Mouse (Mus musculus) MEL (cell line): ENCODE results near the gene Clcn3. TPM values are rescaled to one million over a fixed set of nuclear protein-coding genes. Genes with fewer than 3 reads are reported as not detected.

ENCODE experiments used
- DNase-seq: peaks from one replicate; pipeline ENCODE4 v3.0.0; 2011; ENCODE audit warnings: low read depth, low spot score
- H3K27ac ChIP-seq: 2 replicates; pipeline ENCODE4 v1.5.1; 2012; ENCODE audit warnings: low read depth, mild to moderate bottlenecking, control low read depth, low read length, moderate library complexity; ENCODE audit not compliant: control insufficient read depth
- H3K27me3 ChIP-seq, 2 experiments: fragments of 150-350 bp in 1 of 2; sonication (generic) in 1 of 2; 2 replicates each; pipeline ENCODE4 v1.6.1; 2012; ENCODE audit warnings: low read length in 2 of 2, mild to moderate bottlenecking in 2 of 2, improper control_type of control experiment in 1 of 2, moderate library complexity in 1 of 2; ENCODE audit not compliant: insufficient read depth in 2 of 2, control insufficient read depth in 1 of 2
- H3K36me3 ChIP-seq, 2 experiments: 2 replicates each; pipeline ENCODE4 v1.6.1; 2012 to 2014; ENCODE audit warnings: low read length in 2 of 2, improper control_type of control experiment in 1 of 2, inconsistent platforms in 1 of 2, mild to moderate bottlenecking in 1 of 2; ENCODE audit not compliant: insufficient read depth in 2 of 2, control insufficient read depth in 1 of 2
- H3K4me1 ChIP-seq, 2 experiments: fragments of 150-350 bp in 1 of 2; sonication (generic) in 1 of 2; 2 replicates each; pipeline ENCODE4 v1.6.1; 2012; ENCODE audit warnings: low read length in 2 of 2, improper control_type of control experiment in 1 of 2, mild to moderate bottlenecking in 1 of 2; ENCODE audit not compliant: insufficient read depth in 2 of 2, control insufficient read depth in 1 of 2
- H3K4me3 ChIP-seq, 2 experiments: fragments of 150-350 bp in 1 of 2; sonication (generic) in 1 of 2; 2 replicates each; pipeline ENCODE4 v1.5.1; 2012; ENCODE audit warnings: low read depth in 2 of 2, low read length in 2 of 2, mild to moderate bottlenecking in 2 of 2, moderate library complexity in 2 of 2, control low read depth in 1 of 2, improper control_type of control experiment in 1 of 2; ENCODE audit not compliant: control insufficient read depth in 1 of 2, insufficient read depth in 1 of 2
- H3K79me2 ChIP-seq: 2 replicates; pipeline ENCODE4 v1.6.1; 2012; ENCODE audit warnings: mild to moderate bottlenecking, low read length, moderate library complexity; ENCODE audit not compliant: control insufficient read depth, poor library complexity, insufficient read depth
- H3K9ac ChIP-seq: 2 replicates; pipeline ENCODE4 v1.6.1; 2012; ENCODE audit warnings: low read depth, mild to moderate bottlenecking, control low read depth, low read length, moderate library complexity; ENCODE audit not compliant: control insufficient read depth, poor library complexity, severe bottlenecking
- H3K9me3 ChIP-seq: fragments of 150-350 bp; sonication (generic); replicated peaks from 2 replicates; pipeline ENCODE4 v1.6.1; 2012; ENCODE audit warnings: mild to moderate bottlenecking, low read length, improper control_type of control experiment, moderate library complexity; ENCODE audit not compliant: insufficient read depth
- CHD2 ChIP-seq: IDR thresholded peaks from 2 replicates; pipeline ENCODE4 v1.6.1; 2011; ENCODE audit warnings: low read length, improper control_type of control experiment
- CTCF ChIP-seq, 3 experiments: IDR thresholded peaks in 2 of 3; conservative IDR thresholded peaks in 1 of 3; 2 replicates each; pipeline ENCODE4 v1.5.1; 2011 to 2012; ENCODE audit warnings: low read length in 3 of 3, low read depth in 2 of 3, mild to moderate bottlenecking in 2 of 3, improper control_type of control experiment in 1 of 3, inconsistent platforms in 1 of 3, mixed read lengths in 1 of 3, moderate library complexity in 1 of 3; ENCODE audit not compliant: control insufficient read depth in 1 of 3, insufficient read depth in 1 of 3, poor library complexity in 1 of 3, severe bottlenecking in 1 of 3
- E2F4 ChIP-seq: IDR thresholded peaks from 2 replicates; pipeline ENCODE4 v1.6.1; 2011; ENCODE audit warnings: low read depth, low read length, improper control_type of control experiment, borderline replicate concordance
- ELF1 ChIP-seq: IDR thresholded peaks from 2 replicates; pipeline ENCODE4 v1.6.1; 2014; ENCODE audit warnings: low read depth, mild to moderate bottlenecking, inconsistent platforms, low read length, improper control_type of control experiment, moderate library complexity
- EP300 ChIP-seq, 2 experiments: IDR thresholded peaks; 2 replicates each; pipeline ENCODE4 v1.6.1; 2011; ENCODE audit warnings: improper control_type of control experiment in 2 of 2, low read length in 2 of 2, low read depth in 1 of 2, mild to moderate bottlenecking in 1 of 2
- ETS1 ChIP-seq: IDR thresholded peaks from 2 replicates; pipeline ENCODE4 v1.6.1; 2012; ENCODE audit warnings: low read depth, mild to moderate bottlenecking, inconsistent platforms, low read length, improper control_type of control experiment, moderate library complexity
- HCFC1 ChIP-seq: IDR thresholded peaks from 2 replicates; pipeline ENCODE4 v1.6.1; 2012; ENCODE audit warnings: low read depth, mild to moderate bottlenecking, inconsistent platforms, low read length, improper control_type of control experiment, moderate library complexity
- KAT2A ChIP-seq: conservative IDR thresholded peaks from 2 replicates; pipeline ENCODE4 v1.6.1; 2012; ENCODE audit warnings: low read depth, low read length, improper control_type of control experiment, inconsistent platforms
- MAFK ChIP-seq: IDR thresholded peaks from 2 replicates; pipeline ENCODE4 v1.6.1; 2011; ENCODE audit warnings: low read depth, mild to moderate bottlenecking, low read length, improper control_type of control experiment, borderline replicate concordance
- MAZ ChIP-seq: IDR thresholded peaks from 2 replicates; pipeline ENCODE4 v1.6.1; 2012; ENCODE audit warnings: low read depth, mild to moderate bottlenecking, inconsistent platforms, low read length, improper control_type of control experiment
- MXI1 ChIP-seq: IDR thresholded peaks from 2 replicates; pipeline ENCODE4 v1.6.1; 2011; ENCODE audit warnings: mild to moderate bottlenecking, low read depth, low read length, improper control_type of control experiment
- MYB ChIP-seq: IDR thresholded peaks from 2 replicates; pipeline ENCODE4 v1.6.1; 2011; ENCODE audit warnings: mild to moderate bottlenecking, low read depth, low read length, improper control_type of control experiment
- MYC ChIP-seq: IDR thresholded peaks from 2 replicates; pipeline ENCODE4 v1.6.1; 2011; ENCODE audit warnings: low read depth, mild to moderate bottlenecking, low read length, improper control_type of control experiment, moderate library complexity
- NELFE ChIP-seq: IDR thresholded peaks from 2 replicates; pipeline ENCODE4 v1.6.1; 2011; ENCODE audit warnings: low read depth, low read length, improper control_type of control experiment
- NRF1 ChIP-seq: IDR thresholded peaks from 2 replicates; pipeline ENCODE4 v1.6.1; 2014; ENCODE audit warnings: low read depth, mild to moderate bottlenecking, inconsistent platforms, low read length, improper control_type of control experiment, moderate library complexity; ENCODE audit not compliant: poor library complexity, insufficient read depth, severe bottlenecking
- POLR2A ChIP-seq, 2 experiments: IDR thresholded peaks; 2 replicates each; pipeline ENCODE4 v1.6.1; 2011 to 2012; ENCODE audit warnings: low read length in 2 of 2, mild to moderate bottlenecking in 2 of 2, control low read depth in 1 of 2, improper control_type of control experiment in 1 of 2, low read depth in 1 of 2, moderate library complexity in 1 of 2; ENCODE audit not compliant: control insufficient read depth in 1 of 2, insufficient read depth in 1 of 2, poor library complexity in 1 of 2
- POLR2AphosphoS2 ChIP-seq: IDR thresholded peaks from 2 replicates; pipeline ENCODE4 v1.6.1; 2011; ENCODE audit warnings: low read length, improper control_type of control experiment
- POLR2AphosphoS5 ChIP-seq: IDR thresholded peaks from 2 replicates; pipeline ENCODE4 v1.6.1; 2012; ENCODE audit warnings: low read depth, borderline replicate concordance, mild to moderate bottlenecking, inconsistent platforms, low read length, moderate library complexity, mixed read lengths
- RCOR1 ChIP-seq: IDR thresholded peaks from 2 replicates; pipeline ENCODE4 v1.6.1; 2012; ENCODE audit warnings: low read depth, mild to moderate bottlenecking, inconsistent platforms, low read length, improper control_type of control experiment
- SIN3A ChIP-seq: IDR thresholded peaks from 2 replicates; pipeline ENCODE4 v1.6.1; 2012; ENCODE audit warnings: low read length, improper control_type of control experiment, inconsistent platforms
- TAL1 ChIP-seq: IDR thresholded peaks from 2 replicates; pipeline ENCODE4 v1.6.1; 2012; ENCODE audit warnings: mild to moderate bottlenecking, inconsistent platforms, low read length, moderate library complexity, mixed read lengths
- TBP ChIP-seq: IDR thresholded peaks from 2 replicates; pipeline ENCODE4 v1.8.0; 2011; ENCODE audit warnings: low read depth, low read length, improper control_type of control experiment
- TCF12 ChIP-seq: IDR thresholded peaks from 2 replicates; pipeline ENCODE4 v1.6.1; 2014; ENCODE audit warnings: low read depth, mild to moderate bottlenecking, inconsistent platforms, low read length, improper control_type of control experiment, moderate library complexity
- UBTF ChIP-seq: IDR thresholded peaks from 2 replicates; pipeline ENCODE4 v1.6.1; 2012; ENCODE audit warnings: low read depth, mild to moderate bottlenecking, inconsistent platforms, low read length, improper control_type of control experiment, moderate library complexity, borderline replicate concordance; ENCODE audit not compliant: insufficient read depth
- USF1 ChIP-seq: IDR thresholded peaks from 2 replicates; pipeline ENCODE4 v1.6.1; 2014; ENCODE audit warnings: low read depth, mild to moderate bottlenecking, inconsistent platforms, low read length, improper control_type of control experiment, moderate library complexity
- ZC3H11A ChIP-seq: IDR thresholded peaks from 2 replicates; pipeline ENCODE4 v1.6.1; 2012; ENCODE audit warnings: low read depth, mild to moderate bottlenecking, inconsistent platforms, low read length, improper control_type of control experiment
- ZKSCAN1 ChIP-seq: IDR thresholded peaks from 2 replicates; pipeline ENCODE4 v1.6.1; 2012; ENCODE audit warnings: low read depth, mild to moderate bottlenecking, inconsistent platforms, low read length, improper control_type of control experiment, moderate library complexity
- ZMIZ1 ChIP-seq: IDR thresholded peaks from 2 replicates; pipeline ENCODE4 v1.6.1; 2012; ENCODE audit warnings: low read depth, mild to moderate bottlenecking, inconsistent platforms, low read length, improper control_type of control experiment, moderate library complexity
- ZNF384 ChIP-seq: IDR thresholded peaks from 2 replicates; pipeline ENCODE4 v1.6.1; 2012; ENCODE audit warnings: low read depth, mild to moderate bottlenecking, inconsistent platforms, low read length, improper control_type of control experiment
- polyA plus RNA-seq, 2 experiments: library from polyadenylated mRNA; stranded (reverse) in 1 of 2; unstranded in 1 of 2; fragments of >175 nt in 1 of 2; fragments of >200 nt in 1 of 2; gene quantifications; 2 replicates each; pipeline versions ENCODE4 v1.2.1 to v1.2.4; 2012; ENCODE audit warnings: low replicate concordance in 2 of 2, low read depth in 1 of 2; ENCODE audit not compliant: insufficient read length in 2 of 2, insufficient read depth in 1 of 2, missing spikeins in 1 of 2
- total RNA-seq: library from RNA; depleted of rRNA; stranded (reverse); fragments of 300-350 nt; gene quantifications from 2 replicates; pipeline ENCODE4 v1.2.3, GENCODE M21; 2012

Clcn3 gene
- total and polyA plus RNA-seq, 3 experiments: 28.8 to 65.6 (median 33.0) TPM

- TF ChIP-seq ETS1: peak; percentile 95
- TF ChIP-seq POLR2AphosphoS2: no peak
- TF ChIP-seq ELF1: peak; percentile 89
- TF ChIP-seq E2F4: no peak
- peak; percentile 93 for TF ChIP-seq TCF12
- 0 out of 2 replicates have a peak, but pooled peaks have one; percentile 35 for TF ChIP-seq MYB
- no peak for TF ChIP-seq ZKSCAN1
- TF ChIP-seq KAT2A: no peak
- TF ChIP-seq CTCF (IDR thresholded peaks at IDR 0.05 in 2 of 3, conservative IDR thresholded peaks at IDR 0.05 in 1 of 3; ENCODE audit: control insufficient read depth in 1 of 3, insufficient read depth in 1 of 3, low read depth in 2 of 3, low read length in 3 of 3, poor library complexity in 1 of 3, severe bottlenecking in 1 of 3): no peak
- TF ChIP-seq ZNF384: peak; percentile 46; the same call in 1 of the 2 replicates
- no peak for TF ChIP-seq UBTF
- TF ChIP-seq, all 39 proteins: peak for 15
Measured at GRCm38 (mm10) chr8:60963931-60964330, 19.2 kb downstream of the Clcn3 start (continued).

- no peaks in the 10 kb centered on the region for H3K9me3 ChIP-seq
- H3K9ac ChIP-seq: no peak overlapping the region
- DNase-seq: no peak
- no peak overlapping the region for H3K27ac ChIP-seq
- H3K36me3 ChIP-seq: peaks cover 0 to 40% of the 10 kb centered on the region in 2 experiments; a peak in 2 of 4 replicates
- TF ChIP-seq NELFE: no peak
- no peak for TF ChIP-seq POLR2A (IDR thresholded peaks at IDR 0.05; ENCODE audit: control insufficient read depth in 1 of 2, insufficient read depth in 1 of 2, low read depth in 1 of 2, low read length in 2 of 2, poor library complexity in 1 of 2)
- no peak for TF ChIP-seq UBTF
- no peak for TF ChIP-seq ZC3H11A
- TF ChIP-seq MAFK: no peak
- no peak for TF ChIP-seq TCF12
- TF ChIP-seq ZMIZ1: no peak
- peak; percentile 77 for TF ChIP-seq ZNF384
- no peak for TF ChIP-seq RCOR1
- no peak for TF ChIP-seq CHD2
- TF ChIP-seq TBP: no peak
- no peak for TF ChIP-seq KAT2A
- TF ChIP-seq ETS1: 0 out of 2 replicates have a peak, but pooled peaks have one; percentile 12
- H3K4me3 ChIP-seq: no peak overlapping the region
- H3K79me2 ChIP-seq: peaks cover 45% of the 10 kb centered on the region
- peaks cover 26 to 33% of the 10 kb centered on the region in 2 experiments for H3K4me1 ChIP-seq
- no peaks in the 10 kb centered on the region for H3K27me3 ChIP-seq
Measured at GRCm38 (mm10) chr8:60962763-60963162, 20.3 kb downstream of the Clcn3 start.

GRCm38 (mm10) chr8:60956847-60957246 is 26.3 kb downstream of the Clcn3 start:
- H3K9me3 ChIP-seq: no peaks in the 10 kb centered on the region
- peaks cover 0 to 38% of the 10 kb centered on the region in 2 experiments; a peak in 3 of 4 replicates for H3K36me3 ChIP-seq
- no peak overlapping the region for H3K4me3 ChIP-seq
- H3K9ac ChIP-seq: peak overlapping the region; percentile 23
- H3K27ac ChIP-seq: peak overlapping the region; percentile 80
- DNase-seq: peak; percentile 73
- peaks cover 26 to 33% of the 10 kb centered on the region in 2 experiments for H3K4me1 ChIP-seq
- H3K79me2 ChIP-seq: peaks cover 49% of the 10 kb centered on the region
- no peaks in the 10 kb centered on the region for H3K27me3 ChIP-seq
- no peak for TF ChIP-seq NRF1
- TF ChIP-seq MYC: peak; percentile 74; the same call in 1 of the 2 replicates
- TF ChIP-seq MXI1: peak; percentile 80
- no peak; the same call in 1 of the 2 replicates for TF ChIP-seq TAL1
- 0 out of 2 replicates have a peak, but pooled peaks have one; percentile 18 for TF ChIP-seq TCF12
- no peak for TF ChIP-seq POLR2AphosphoS2
- no peak for TF ChIP-seq ZMIZ1
- no peak for TF ChIP-seq USF1
- TF ChIP-seq EP300 (IDR thresholded peaks at IDR 0.05; ENCODE audit: low read depth in 1 of 2, low read length in 2 of 2): peak; percentile 50; a peak in 2 of 4 replicates
- peak; percentile 77 for TF ChIP-seq SIN3A
- TF ChIP-seq HCFC1: 0 out of 2 replicates have a peak, but pooled peaks have one; percentile 20
- no peak for TF ChIP-seq MAZ
- no peak for TF ChIP-seq POLR2AphosphoS5
